Mouse (Mus musculus): Measurements from ENCODE around the gene 4930442H23Rik. TPM values are rescaled to one million over a fixed set of nuclear protein-coding genes. Genes with fewer than 3 reads are reported as not detected.
A peak's percentile ranks its signal among the peaks of the same experiment; 100 is the strongest.
"Not testable (repeated sequence)": the region's sequence is repeated elsewhere in the genome, so short reads cannot be mapped to it uniquely, and the experiment has no call there.

The 4930442H23Rik gene
- not detected in 2 replicates for polyA plus RNA-seq (2015; fragmentation: Nextera tagmentation; extraction: Ambion mirVana)

GRCm38 (mm10) chr10:81183805-81184204 is at the start of gene 4930442H23Rik:
Gene 4930442H23Rik (minus strand): TSS chr10:81183849.
- no peak for ATAC-seq (ENCODE audit: insufficient read depth, low FRiP score)
- H3K36me3 ChIP-seq (ENCODE audit: control insufficient read depth, insufficient read depth, low read length) = peaks cover 37% of the 10 kb centered on the region
- peak within 1 kb of the TSS; percentile 82 for H3K4me3 ChIP-seq (replicated peaks; ENCODE audit: low read length)
- H3K27me3 ChIP-seq (ENCODE audit: control insufficient read depth, insufficient read depth, low read length) = no peaks in the 10 kb centered on the region
- no peaks in the 10 kb centered on the region for H3K9me3 ChIP-seq (replicated peaks; ENCODE audit: control insufficient read depth, low read length)
- H3K4me2 ChIP-seq (ENCODE audit: low read depth, low read length) = peak within 1 kb of the TSS; percentile 85
- peak within 1 kb of the TSS; percentile 93 for H3K27ac ChIP-seq (ENCODE audit: low read length)
- peak within 1 kb of the TSS; percentile 84 for H3K9ac ChIP-seq (ENCODE audit: low read length)
- WGBS = 86% methylated on average over 5 of the region's 5 CpGs
- peaks cover 27% of the 10 kb centered on the region for H3K4me1 ChIP-seq (ENCODE audit: control insufficient read depth, insufficient read depth, low read length)

- peak; percentile 73 for ATAC-seq (ENCODE audit: insufficient read depth, low FRiP score)
- Histone ChIP-seq H3K27me3 (ENCODE audit: control insufficient read depth, insufficient read depth, low read length) (peaks cover 22% of the 10 kb centered on the region), H3K9me3 (replicated peaks; ENCODE audit: control insufficient read depth, low read length) (no peaks in the 10 kb centered on the region), H3K9ac (ENCODE audit: low read length) (peak overlapping the region; percentile 80), H3K27ac (ENCODE audit: low read length) (peak overlapping the region; percentile 39; the same call in 1 of the 2 replicates), H3K4me1 (ENCODE audit: control insufficient read depth, insufficient read depth, low read length) (0 out of 2 replicates have a peak, but pooled peaks cover 7% of the 10 kb centered on the region), H3K36me3 (ENCODE audit: control insufficient read depth, insufficient read depth, low read length) (no peaks in the 10 kb centered on the region), H3K4me3 (replicated peaks; ENCODE audit: low read length) (peak overlapping the region; percentile 68), H3K4me2 (ENCODE audit: low read depth, low read length) (peak overlapping the region; percentile 60)
- under 1% methylated on average over 28 of the region's 28 CpGs for WGBS
Observed at GRCm38 (mm10) chr10:81233226-81233585, 49.6 kb upstream of the 4930442H23Rik start.

- peak; percentile 89 for ATAC-seq (ENCODE audit: insufficient read depth, low FRiP score)
- Histone ChIP-seq H3K36me3 (ENCODE audit: control insufficient read depth, insufficient read depth, low read length) (no peaks in the 10 kb centered on the region), H3K4me3 (replicated peaks; ENCODE audit: low read length) (peak within 1 kb of the TSS; percentile 68), H3K4me2 (ENCODE audit: low read depth, low read length) (peak within 1 kb of the TSS; percentile 60), H3K27me3 (ENCODE audit: control insufficient read depth, insufficient read depth, low read length) (peaks cover 22% of the 10 kb centered on the region), H3K9me3 (replicated peaks; ENCODE audit: control insufficient read depth, low read length) (no peaks in the 10 kb centered on the region), H3K4me1 (ENCODE audit: control insufficient read depth, insufficient read depth, low read length) (0 out of 2 replicates have a peak, but pooled peaks cover 7% of the 10 kb centered on the region), H3K9ac (ENCODE audit: low read length) (peak within 1 kb of the TSS; percentile 80), H3K27ac (ENCODE audit: low read length) (peak within 1 kb of the TSS; percentile 39; the same call in 1 of the 2 replicates)
- WGBS = 6% methylated on average over 29 of the region's 29 CpGs
Observed at GRCm38 (mm10) chr10:81232580-81233225, 49.1 kb upstream of the 4930442H23Rik start, which contains the start of gene Zfr2. Gene Zfr2 (plus strand): TSS chr10:81233155.

GRCm38 (mm10) chr10:81231436-81231835 is 47.8 kb upstream of the 4930442H23Rik start:
- no peaks in the 10 kb centered on the region for H3K36me3 ChIP-seq (ENCODE audit: control insufficient read depth, insufficient read depth, low read length)
- 0 out of 2 replicates have a peak, but pooled peaks cover 7% of the 10 kb centered on the region for H3K4me1 ChIP-seq (ENCODE audit: control insufficient read depth, insufficient read depth, low read length)
- WGBS = 54% methylated on average over 7 of the region's 7 CpGs

GRCm38 (mm10) chr10:81230438-81231332 is 47.0 kb upstream of the 4930442H23Rik start, which contains the start of gene Atcay:
Gene Atcay (minus strand): TSS chr10:81230833.
- 15% methylated on average over 27 of the region's 27 CpGs for WGBS
- no peaks in the 10 kb centered on the region for H3K36me3 ChIP-seq (ENCODE audit: control insufficient read depth, insufficient read depth, low read length)
- ATAC-seq (ENCODE audit: insufficient read depth, low FRiP score) = no peak
- H3K27ac ChIP-seq (ENCODE audit: low read length) = no peak within 1 kb of the TSS
- H3K4me1 ChIP-seq (ENCODE audit: control insufficient read depth, insufficient read depth, low read length) = 0 out of 2 replicates have a peak, but pooled peaks cover 7% of the 10 kb centered on the region
- peak within 1 kb of the TSS; percentile 18 for H3K4me3 ChIP-seq (replicated peaks; ENCODE audit: low read length)
- peak within 1 kb of the TSS; percentile 14; the same call in 1 of the 2 replicates for H3K4me2 ChIP-seq (ENCODE audit: low read depth, low read length)
- peaks cover 22% of the 10 kb centered on the region for H3K27me3 ChIP-seq (ENCODE audit: control insufficient read depth, insufficient read depth, low read length)
- H3K9me3 ChIP-seq (replicated peaks; ENCODE audit: control insufficient read depth, low read length) = no peaks in the 10 kb centered on the region
- H3K9ac ChIP-seq (ENCODE audit: low read length) = peak within 1 kb of the TSS; percentile 14; the same call in 1 of the 2 replicates

More at GRCm38 (mm10) chr10:81231436-81231835, 47.8 kb upstream of the 4930442H23Rik start:
- ATAC-seq (ENCODE audit: insufficient read depth, low FRiP score) = no peak
- Histone ChIP-seq H3K27ac (ENCODE audit: low read length) (no peak overlapping the region), H3K9ac (ENCODE audit: low read length) (no peak overlapping the region), H3K27me3 (ENCODE audit: control insufficient read depth, insufficient read depth, low read length) (peaks cover 22% of the 10 kb centered on the region), H3K4me3 (replicated peaks; ENCODE audit: low read length) (no peak overlapping the region), H3K9me3 (replicated peaks; ENCODE audit: control insufficient read depth, low read length) (no peaks in the 10 kb centered on the region), H3K4me2 (ENCODE audit: low read depth, low read length) (no peak overlapping the region)

- 15% methylated on average over 20 of the region's 20 CpGs for WGBS
- 0 out of 2 replicates have a peak overlapping the region, but pooled peaks have one; percentile 18 for H3K4me3 ChIP-seq (replicated peaks; ENCODE audit: low read length)
Observed at GRCm38 (mm10) chr10:81229735-81230437, 46.2 kb upstream of the 4930442H23Rik start.

GRCm38 (mm10) chr10:81223731-81224130 is 40.1 kb upstream of the 4930442H23Rik start:
- ATAC-seq (ENCODE audit: insufficient read depth, low FRiP score); H3K4me3 ChIP-seq (replicated peaks; ENCODE audit: low read length); H3K9me3 ChIP-seq (replicated peaks; ENCODE audit: control insufficient read depth, low read length); H3K36me3 ChIP-seq (ENCODE audit: control insufficient read depth, insufficient read depth, low read length); H3K4me2 ChIP-seq (ENCODE audit: low read depth, low read length); H3K27ac ChIP-seq (ENCODE audit: low read length); H3K4me1 ChIP-seq (ENCODE audit: control insufficient read depth, insufficient read depth, low read length); H3K27me3 ChIP-seq (ENCODE audit: control insufficient read depth, insufficient read depth, low read length); H3K9ac ChIP-seq (ENCODE audit: low read length): not testable (repeated sequence)
- WGBS = 50% methylated on average over 2 of the region's 2 CpGs

More at GRCm38 (mm10) chr10:81229735-81230437, 46.2 kb upstream of the 4930442H23Rik start:
- H3K4me2 ChIP-seq (ENCODE audit: low read depth, low read length) = no peak overlapping the region
- peak overlapping the region; percentile 14; the same call in 1 of the 2 replicates for H3K9ac ChIP-seq (ENCODE audit: low read length)
- H3K36me3 ChIP-seq (ENCODE audit: control insufficient read depth, insufficient read depth, low read length) = no peaks in the 10 kb centered on the region
- no peak for ATAC-seq (ENCODE audit: insufficient read depth, low FRiP score)
- H3K27ac ChIP-seq (ENCODE audit: low read length) = no peak overlapping the region
- H3K9me3 ChIP-seq (replicated peaks; ENCODE audit: control insufficient read depth, low read length) = no peaks in the 10 kb centered on the region
- 0 out of 2 replicates have a peak, but pooled peaks cover 7% of the 10 kb centered on the region for H3K4me1 ChIP-seq (ENCODE audit: control insufficient read depth, insufficient read depth, low read length)
- peaks cover 22% of the 10 kb centered on the region for H3K27me3 ChIP-seq (ENCODE audit: control insufficient read depth, insufficient read depth, low read length)

GRCm38 (mm10) chr10:81221402-81222015 is 37.9 kb upstream of the 4930442H23Rik start:
- no peak overlapping the region for H3K9ac ChIP-seq (ENCODE audit: low read length)
- H3K9me3 ChIP-seq (replicated peaks; ENCODE audit: control insufficient read depth, low read length) = no peaks in the 10 kb centered on the region
- ATAC-seq (ENCODE audit: insufficient read depth, low FRiP score) = peak; percentile 74; the same call in 1 of the 2 replicates
- H3K4me2 ChIP-seq (ENCODE audit: low read depth, low read length) = no peak overlapping the region
- H3K4me3 ChIP-seq (replicated peaks; ENCODE audit: low read length) = no peak overlapping the region
- no peaks in the 10 kb centered on the region for H3K4me1 ChIP-seq (ENCODE audit: control insufficient read depth, insufficient read depth, low read length)
- H3K36me3 ChIP-seq (ENCODE audit: control insufficient read depth, insufficient read depth, low read length) = no peaks in the 10 kb centered on the region
- whole genome bisulfite sequencing = 76% methylated on average over 5 of the region's 5 CpGs
- H3K27me3 ChIP-seq (ENCODE audit: control insufficient read depth, insufficient read depth, low read length) = no peaks in the 10 kb centered on the region
- peak overlapping the region; percentile 46; the same call in 1 of the 2 replicates for H3K27ac ChIP-seq (ENCODE audit: low read length)
